Mouse (Mus musculus) spleen, adult 2 months (tissue): ENCODE data around the gene Tbc1d2b.

ENCODE experiments used
- CTCF ChIP-seq: fragments of 200-500 bp; IDR thresholded peaks from 2 replicates; pipeline ENCODE4 v1.5.1; 2011; ENCODE audit warnings: mild to moderate bottlenecking, inconsistent platforms; ENCODE audit not compliant: insufficient read depth, insufficient read length, insufficient replicate concordance; ENCODE audit errors: extremely low read depth
- POLR2A ChIP-seq: fragments of 200-500 bp; IDR thresholded peaks from 2 replicates; pipeline ENCODE4 v1.6.1; 2011; ENCODE audit warnings: low read depth, low read length, inconsistent platforms

DNA sequence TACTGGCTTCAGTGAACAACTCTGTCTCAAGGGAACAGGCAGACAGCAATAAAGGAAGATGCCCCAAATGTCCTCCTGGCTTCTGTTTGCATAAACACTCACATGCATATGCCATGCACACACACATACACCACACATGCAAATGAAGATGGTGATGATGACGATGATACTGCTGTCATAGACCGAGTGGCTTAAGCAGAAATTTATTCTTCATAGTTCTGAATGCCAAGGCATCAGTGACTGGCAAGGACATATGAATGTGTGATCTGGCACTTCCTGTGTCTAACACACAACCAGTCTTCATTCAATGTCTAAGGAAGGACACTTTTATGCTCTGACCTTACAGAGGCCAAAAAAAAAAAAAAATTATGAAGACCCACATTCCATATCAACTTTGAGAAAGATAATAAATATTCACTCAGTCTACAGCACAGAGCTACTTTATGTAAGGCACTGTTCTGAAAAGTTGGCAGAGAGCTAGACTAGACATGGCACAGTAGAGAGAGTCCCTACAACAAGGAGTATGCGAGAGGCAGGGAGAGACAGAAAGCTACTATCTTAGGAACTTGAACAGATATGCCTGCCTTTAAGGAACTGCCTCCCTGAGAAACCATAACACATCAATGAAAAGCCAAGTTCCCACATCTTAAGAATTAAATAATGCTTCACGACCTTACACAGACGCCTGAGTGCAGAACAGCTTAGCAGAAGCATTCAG lies 5.1 kb downstream of the Tbc1d2b start:
- TF ChIP-seq CTCF (no peak), POLR2A (no peak)
